Mouse (Mus musculus) cortical plate, adult 2 months (tissue): ENCODE data around the gene Paics. TPM values are rescaled to one million over a fixed set of nuclear protein-coding genes. Genes with fewer than 3 reads are reported as not detected.
A peak's percentile ranks its signal among the peaks of the same experiment; 100 is the strongest.

ENCODE experiments used
- H3K27ac ChIP-seq: fragments of 200-500 bp; 2 replicates; pipeline ENCODE4 v1.5.1; 2012; ENCODE audit warnings: low read length, control low read depth, inconsistent platforms; ENCODE audit not compliant: insufficient read depth
- H3K4me1 ChIP-seq: fragments of 200-500 bp; 2 replicates; pipeline ENCODE4 v1.6.1; 2011; ENCODE audit warnings: low read length; ENCODE audit not compliant: control insufficient read depth, insufficient read depth
- H3K4me3 ChIP-seq: fragments of 200-500 bp; 2 replicates; pipeline ENCODE4 v1.5.1; 2011; ENCODE audit warnings: mild to moderate bottlenecking, low read length, control low read depth; ENCODE audit not compliant: insufficient read depth
- CTCF ChIP-seq: fragments of 200-500 bp; IDR thresholded peaks from 2 replicates; pipeline ENCODE4 v1.5.1; 2011; ENCODE audit warnings: mild to moderate bottlenecking, control low read depth, low read length; ENCODE audit not compliant: insufficient read depth; ENCODE audit errors: extremely low read depth
- POLR2A ChIP-seq: fragments of 200-500 bp; IDR thresholded peaks from 2 replicates; pipeline ENCODE4 v1.6.1; 2011; ENCODE audit warnings: mild to moderate bottlenecking, low read length, control low read depth; ENCODE audit not compliant: insufficient read depth; ENCODE audit errors: extremely low read depth
- polyA plus RNA-seq: library from polyadenylated mRNA; depleted of rRNA; stranded (reverse); fragments of >200 nt; gene quantifications from 2 replicates; pipeline ENCODE4 v1.2.3, GENCODE M21; 2012; rRNA removed

The Paics gene
- polyA plus RNA-seq, 1 experiment: 74.7 TPM

GRCm38 (mm10) chr5:76998416-76998815 is 47.3 kb downstream of the Paics start:
- H3K4me1 ChIP-seq: no peaks in the 10 kb centered on the region
- no peak overlapping the region for H3K27ac ChIP-seq
- TF ChIP-seq CTCF (peak; percentile 50; the same call in 1 of the 2 replicates), POLR2A (no peak)
- no peak overlapping the region for H3K4me3 ChIP-seq

- no peak overlapping the region for H3K27ac ChIP-seq
- H3K4me3 ChIP-seq: no peak overlapping the region
- no peaks in the 10 kb centered on the region for H3K4me1 ChIP-seq
- no peak for TF ChIP-seq CTCF
- no peak for TF ChIP-seq POLR2A
These were observed 50.1 kb downstream of the Paics start for GRCm38 (mm10) chr5:77001192-77001591.

DNA sequence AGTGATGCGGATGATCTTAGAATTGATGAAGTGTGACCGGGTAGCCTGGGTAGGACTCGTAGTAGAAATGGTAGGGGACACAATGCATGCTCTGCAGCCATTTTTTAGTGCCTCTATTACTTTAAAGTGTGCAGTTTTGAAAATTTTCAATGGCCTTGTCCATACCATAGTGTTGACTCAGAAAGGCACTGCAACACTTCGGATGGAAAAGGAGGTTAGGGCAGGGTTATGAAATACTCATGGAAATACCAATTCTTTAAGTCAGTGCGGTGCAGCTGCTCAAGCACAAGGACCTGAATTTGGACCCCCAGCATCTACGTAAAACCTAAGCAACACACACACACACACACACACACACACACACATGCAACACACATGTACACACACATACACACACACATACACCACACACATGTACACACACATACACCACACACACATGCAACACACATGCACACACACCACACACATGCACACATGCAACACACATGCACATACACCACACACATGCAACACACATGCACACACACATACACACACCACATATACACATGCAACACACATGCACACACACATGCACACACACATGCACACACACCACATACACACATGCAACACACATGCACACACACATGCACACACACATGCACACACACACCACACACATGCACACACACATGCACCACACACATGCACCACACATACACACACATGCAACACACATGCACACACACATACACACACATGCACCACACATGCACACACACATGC is 53.1 kb downstream of the Paics start, which contains the start of gene Arl9:
TSS of gene Arl9 (plus strand) at position 5 of the 771 bp plus-strand sequence.
- H3K4me1 ChIP-seq: no peaks in the 10 kb centered on the region
- no peak for TF ChIP-seq CTCF
- no peak for TF ChIP-seq POLR2A
- H3K4me3 ChIP-seq: no peak within 1 kb of the TSS
- no peak within 1 kb of the TSS for H3K27ac ChIP-seq

DNA sequence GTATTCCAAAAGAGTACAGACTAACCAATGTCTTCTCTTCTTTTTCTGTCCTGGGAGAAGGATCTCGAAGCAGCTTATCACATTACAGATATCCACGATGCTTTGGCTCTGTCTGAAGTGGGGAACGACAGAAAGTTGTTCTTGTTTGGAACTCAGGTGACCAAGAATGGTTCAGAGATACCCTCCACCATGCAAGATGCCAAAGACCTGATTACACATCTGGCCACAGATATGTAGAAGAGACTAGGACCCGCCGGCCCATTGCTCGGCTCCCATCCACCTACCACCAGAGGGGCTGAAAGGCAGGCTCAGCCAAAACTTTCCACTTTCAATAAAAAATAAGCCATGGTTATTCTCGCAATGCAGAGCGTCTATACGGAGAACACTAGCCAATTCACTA is 59.2 kb downstream of the Paics start:
- Histone ChIP-seq H3K4me1 (no peaks in the 10 kb centered on the region), H3K4me3 (no peak overlapping the region), H3K27ac (no peak overlapping the region)
- TF ChIP-seq POLR2A (no peak), CTCF (no peak)

- Histone ChIP-seq H3K4me1 (no peaks in the 10 kb centered on the region), H3K27ac (no peak overlapping the region), H3K4me3 (no peak overlapping the region)
- TF ChIP-seq CTCF (no peak), POLR2A (no peak)
These were observed 60.0 kb downstream of the Paics start for GRCm38 (mm10) chr5:77011082-77011481.

DNA sequence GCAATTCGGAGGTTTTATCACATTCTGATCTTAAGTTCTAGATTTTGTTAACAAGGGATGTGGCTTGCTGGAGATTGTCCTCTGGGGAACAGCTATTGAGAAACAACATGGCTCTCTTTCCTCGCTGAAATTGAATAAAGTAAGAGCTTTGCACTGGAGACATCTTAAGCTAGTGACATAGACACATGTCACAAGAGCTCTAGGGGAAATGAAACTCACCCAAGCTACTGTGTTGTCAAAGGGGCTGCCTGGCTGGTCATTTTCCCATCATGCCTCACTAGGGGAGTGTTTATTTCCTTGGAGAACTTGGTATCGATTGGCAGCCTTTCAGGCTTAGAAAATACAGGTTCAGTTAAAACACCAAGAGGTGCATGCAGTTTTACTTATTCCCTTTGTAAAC is 62.1 kb downstream of the Paics start:
- H3K4me3 ChIP-seq: no peak overlapping the region
- no peak overlapping the region for H3K27ac ChIP-seq
- H3K4me1 ChIP-seq: no peaks in the 10 kb centered on the region
- no peak for TF ChIP-seq CTCF
- no peak for TF ChIP-seq POLR2A

GRCm38 (mm10) chr5:77015544-77016482 is 64.7 kb downstream of the Paics start, which contains the start of gene Thegl:
TSS of gene Thegl (plus strand) at chr5:77016023.
- H3K4me3 ChIP-seq: peak within 1 kb of the TSS; percentile 29
- H3K27ac ChIP-seq: no peak within 1 kb of the TSS
- H3K4me1 ChIP-seq: no peaks in the 10 kb centered on the region
- TF ChIP-seq POLR2A (no peak), CTCF (no peak)

Other genes starting within 250 kb of the Paics start
- gene Aasdh, start 45.8 kb upstream of the Paics start, polyA plus RNA-seq: 21.5 and 27.3 TPM in 2 replicates
- 8.1 and 9.4 TPM in 2 replicates for gene Ppat, start 271 bp downstream of the Paics start, polyA plus RNA-seq
- gene Srp72, start 23.4 kb downstream of the Paics start, polyA plus RNA-seq: 62.6 and 65.1 TPM in 2 replicates
- gene Arl9, start 52.7 kb downstream of the Paics start, polyA plus RNA-seq: 0.28 TPM in 1 of 2 replicates, not detected in the other
- 0.19 and 0.46 TPM in 2 replicates for gene Thegl, start 64.7 kb downstream of the Paics start, polyA plus RNA-seq
- gene Hopx, start 163.8 kb downstream of the Paics start, polyA plus RNA-seq: 88.2 and 88.6 TPM in 2 replicates